Mouse (Mus musculus) inflammation-experienced regulatory T-cells, adult 6 months (primary cell): Measurements from ENCODE around the gene Ncmap. TPM values are rescaled to one million over a fixed set of nuclear protein-coding genes. Genes with fewer than 3 reads are reported as not detected.

Source experiments
- ATAC-seq: one replicate; pipeline ENCODE4 v1.8.0; 2017
- polyA plus RNA-seq, 3 experiments: library from polyadenylated mRNA; unstranded; fragments of 100-300 nt; shearing (Covaris generic); gene quantifications; one replicate each; pipeline ENCODE4 v1.2.1; 2017

The Ncmap gene
- polyA plus RNA-seq, 3 experiments from 2014 or later: 4.0 to 58.5 (median 35.5) TPM

GRCm38 (mm10) chr4:135352326-135353065 is 45.5 kb downstream of the Ncmap start:
- no peak for ATAC-seq

- ATAC-seq: no peak
Measured at GRCm38 (mm10) chr4:135337376-135337942, 60.6 kb downstream of the Ncmap start.

- no peak for ATAC-seq
Measured at GRCm38 (mm10) chr4:135336023-135336357, 62.0 kb downstream of the Ncmap start.

GRCm38 (mm10) chr4:135335327-135336022 is 62.6 kb downstream of the Ncmap start:
- no peak for ATAC-seq

- ATAC-seq: no peak
Measured at GRCm38 (mm10) chr4:135326469-135326868, 71.6 kb downstream of the Ncmap start.

GRCm38 (mm10) chr4:135326046-135326445 is 72.0 kb downstream of the Ncmap start:
- ATAC-seq: no peak

GRCm38 (mm10) chr4:135323021-135323420 is 75.0 kb downstream of the Ncmap start:
- ATAC-seq: no peak

Other genes with a start within 250 kb of the Ncmap start
- 1 to 10 TPM; 3.9 to 7.5 (median 6.4) TPM for gene Clic4, start 125.4 kb downstream of the Ncmap start, polyA plus RNA-seq
- gene Srrm1, start 44.9 kb downstream of the Ncmap start, polyA plus RNA-seq: 100 to 1,000 TPM; 191 to 279 (median 247) TPM
- gene Rcan3, start 35.6 kb upstream of the Ncmap start, polyA plus RNA-seq: 10 to 100 TPM in 2 of 3 experiments, 1 to 10 TPM in 1; 8.4 to 16.1 (median 13.4) TPM
- gene Stpg1, start 96.6 kb upstream of the Ncmap start, polyA plus RNA-seq: under 1 TPM in 1 of 3 experiments, not detected in 2; 0.19 TPM
- 10 to 100 TPM in 2 of 3 experiments, 1 to 10 TPM in 1; 10.0 to 18.2 (median 13.6) TPM for gene Nipal3, start 96.8 kb upstream of the Ncmap start, polyA plus RNA-seq
- gene Grhl3, start 175.4 kb upstream of the Ncmap start, polyA plus RNA-seq: not detected